Mouse (Mus musculus) bone marrow macrophage, adult 2 months (primary cell): Measurements from ENCODE around the gene Cnpy1.

Experiments
- CTCF ChIP-seq: IDR thresholded peaks from 2 replicates; pipeline ENCODE4 v1.5.1; 2012; ENCODE audit warnings: low read depth, mild to moderate bottlenecking, low read length, moderate library complexity
- POLR2A ChIP-seq: IDR thresholded peaks from 2 replicates; pipeline ENCODE4 v1.6.1; 2012; ENCODE audit warnings: mild to moderate bottlenecking, low read depth, low read length, borderline replicate concordance

GRCm38 (mm10) chr5:28158308-28159071 is 87.1 kb downstream of the Cnpy1 start:
- TF ChIP-seq CTCF (no peak), POLR2A (no peak)
